Mouse (Mus musculus) bone marrow macrophage, adult 2 months (primary cell): ENCODE results near the gene Brdt. TPM values are rescaled to one million over a fixed set of nuclear protein-coding genes. Genes with fewer than 3 reads are reported as not detected.

Source experiments
- H3K27ac ChIP-seq: 2 replicates; pipeline ENCODE4 v1.5.1; 2012; ENCODE audit warnings: low read depth, low read length; ENCODE audit not compliant: insufficient read depth
- H3K4me1 ChIP-seq: 2 replicates; pipeline ENCODE4 v1.6.1; 2012; ENCODE audit warnings: low read length; ENCODE audit not compliant: control insufficient read depth, insufficient read depth
- H3K4me3 ChIP-seq: 2 replicates; pipeline ENCODE4 v1.5.1; 2012; ENCODE audit warnings: mild to moderate bottlenecking, low read length, moderate library complexity; ENCODE audit not compliant: insufficient read depth
- CTCF ChIP-seq: IDR thresholded peaks from 2 replicates; pipeline ENCODE4 v1.5.1; 2012; ENCODE audit warnings: low read depth, mild to moderate bottlenecking, low read length, moderate library complexity
- POLR2A ChIP-seq: IDR thresholded peaks from 2 replicates; pipeline ENCODE4 v1.6.1; 2012; ENCODE audit warnings: mild to moderate bottlenecking, low read depth, low read length, borderline replicate concordance
- polyA plus RNA-seq: library from polyadenylated mRNA; stranded (reverse); fragments of >200 nt; gene quantifications from 2 replicates; pipeline ENCODE4 v1.2.4, GENCODE M21; 2012; ENCODE audit not compliant: missing spikeins, insufficient read depth, insufficient read length

Gene Brdt
- polyA plus RNA-seq = 1.6 and 1.8 TPM in 2 replicates

GRCm38 (mm10) chr5:107330916-107331421, at the start of gene Brdt:
TSS of gene Brdt (plus strand) at chr5:107331159.
- TF ChIP-seq CTCF (no peak), POLR2A (no peak)

GRCm38 (mm10) chr5:107282561-107283307, 48.2 kb upstream of the Brdt start:
- no peak for TF ChIP-seq CTCF
- no peak for TF ChIP-seq POLR2A
- Histone ChIP-seq H3K4me3 (no peak overlapping the region), H3K27ac (no peak overlapping the region), H3K4me1 (no peaks in the 10 kb centered on the region)

More at GRCm38 (mm10) chr5:107330916-107331421, at the start of gene Brdt:
- Histone ChIP-seq H3K4me1 (no peaks in the 10 kb centered on the region), H3K27ac (no peak within 1 kb of the TSS), H3K4me3 (no peak within 1 kb of the TSS)

GRCm38 (mm10) chr5:107283935-107284524, 46.9 kb upstream of the Brdt start:
- no peak overlapping the region for H3K4me3 ChIP-seq
- TF ChIP-seq CTCF = no peak
- TF ChIP-seq POLR2A = no peak
- H3K4me1 ChIP-seq = no peaks in the 10 kb centered on the region
- H3K27ac ChIP-seq = no peak overlapping the region

- TF ChIP-seq POLR2A (no peak), CTCF (no peak)
- Histone ChIP-seq H3K27ac (no peak overlapping the region), H3K4me3 (no peak overlapping the region), H3K4me1 (no peaks in the 10 kb centered on the region)
These were observed 45.4 kb upstream of the Brdt start for GRCm38 (mm10) chr5:107285563-107285962.

GRCm38 (mm10) chr5:107287254-107287907, 43.6 kb upstream of the Brdt start:
- Histone ChIP-seq H3K27ac (no peak overlapping the region), H3K4me1 (no peaks in the 10 kb centered on the region), H3K4me3 (no peak overlapping the region)
- TF ChIP-seq CTCF (no peak), POLR2A (no peak)

GRCm38 (mm10) chr5:107287908-107288267, 43.1 kb upstream of the Brdt start:
- TF ChIP-seq CTCF = no peak
- TF ChIP-seq POLR2A = no peak
- no peaks in the 10 kb centered on the region for H3K4me1 ChIP-seq
- H3K4me3 ChIP-seq = no peak overlapping the region
- no peak overlapping the region for H3K27ac ChIP-seq

GRCm38 (mm10) chr5:107288427-107289233, 42.3 kb upstream of the Brdt start:
- H3K27ac ChIP-seq = no peak overlapping the region
- TF ChIP-seq CTCF (no peak), POLR2A (no peak)
- peak overlapping the region; percentile 73 for H3K4me3 ChIP-seq

GRCm38 (mm10) chr5:107289234-107289764, 41.7 kb upstream of the Brdt start, which contains the start of gene Tgfbr3:
TSS of gene Tgfbr3 (minus strand) at chr5:107289629.
- Histone ChIP-seq H3K4me1 (no peaks in the 10 kb centered on the region), H3K27ac (no peak within 1 kb of the TSS), H3K4me3 (peak within 1 kb of the TSS; percentile 73)
- TF ChIP-seq POLR2A (no peak), CTCF (no peak)

More at GRCm38 (mm10) chr5:107288427-107289233, 42.3 kb upstream of the Brdt start:
- no peaks in the 10 kb centered on the region for H3K4me1 ChIP-seq

GRCm38 (mm10) chr5:107289986-107290385, 41.0 kb upstream of the Brdt start:
- Histone ChIP-seq H3K4me3 (no peak overlapping the region), H3K4me1 (no peaks in the 10 kb centered on the region), H3K27ac (no peak overlapping the region)
- TF ChIP-seq CTCF (no peak), POLR2A (no peak)
